In the genomic region with DNA sequence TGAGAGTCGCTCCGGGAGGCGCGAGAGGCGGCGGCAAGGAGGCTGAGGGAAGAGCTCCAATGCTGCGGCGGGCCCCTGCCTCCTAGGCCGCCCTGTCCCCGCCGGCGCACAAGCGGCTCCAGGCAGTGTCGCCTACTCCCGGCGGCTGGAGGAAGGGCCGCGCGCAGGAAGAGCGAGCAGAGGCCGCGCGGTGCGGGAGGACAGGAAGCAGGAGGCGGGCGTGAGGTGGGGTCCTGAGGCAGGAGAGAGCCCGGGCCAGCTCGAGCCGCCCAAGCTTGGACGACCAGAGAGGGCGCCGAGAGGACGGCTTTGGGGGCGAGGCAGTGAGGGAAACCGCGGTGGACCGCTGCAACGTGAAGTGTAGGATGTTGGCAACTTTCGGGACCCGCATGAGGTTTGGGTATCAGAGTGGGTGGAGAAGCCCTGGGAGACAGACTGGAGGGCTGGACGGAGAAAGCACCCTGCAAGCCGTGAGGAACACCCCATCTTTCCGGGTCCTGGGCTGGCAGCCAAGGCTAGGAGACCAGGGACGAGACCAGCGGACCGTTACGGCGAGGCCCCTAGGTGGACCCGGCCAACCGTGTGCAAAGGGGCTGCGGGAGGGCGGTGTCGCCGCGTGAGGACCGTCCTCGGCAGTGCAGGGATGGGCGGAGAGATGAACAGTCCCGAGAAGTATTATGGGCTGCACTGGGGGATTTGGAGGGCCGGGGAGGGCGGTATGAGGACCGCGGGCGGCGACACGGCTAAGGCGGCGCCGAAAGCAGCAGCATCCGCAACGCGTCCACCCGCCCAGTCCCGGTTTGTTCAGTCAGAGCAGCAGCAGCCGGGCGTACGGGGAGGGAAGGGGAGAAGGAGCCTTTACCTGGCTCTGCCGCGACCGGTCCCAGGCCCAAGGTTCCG, we compare ENCODE assay signal across 8 mouse cellular contexts. TPM values are rescaled to one million over a fixed set of nuclear protein-coding genes. Genes with fewer than 3 reads are reported as not detected.
A peak's percentile ranks its signal among the peaks of the same experiment; 100 is the strongest.
DNase-seq lines count a peak whose midpoint lies in the region; ATAC-seq lines count a peak whose summit lies in the region.

No protein-coding gene starts in this region.

- intact Hi-C loops in left cerebral cortex, postnatal 36 days (cut with DNase I): loop anchor here (5.0 to 10.0 kb wide), 3 partner anchors 94 to 232 kb away; no protein-coding TSS in a partner anchor

- DNase-seq in R1 (ENCODE audit: low read depth, low spot score): peak; percentile 59
- peak; percentile 84 for DNase-seq in cerebellum, adult 9-10 months
- peak; percentile 78 for DNase-seq in hindbrain, embryonic 11.5 days (ENCODE audit: low spot score)
- peak; percentile 69 to 77 for DNase-seq in left cerebral cortex, postnatal 36 days (ENCODE audit: low spot score in 2 of 2)
- DNase-seq in right cerebral cortex, postnatal 36 days (ENCODE audit: low spot score in 2 of 2): peak; percentile 46 to 56
- peak; percentile 77 for DNase-seq in yolk sac, embryonic 10.5 days (ENCODE audit: low spot score)

- no peaks in the 10 kb centered on the region for H3K27me3 ChIP-seq in hindbrain, embryonic 11.5 days (ENCODE audit: control insufficient read depth, insufficient read depth, low read length)

- H3K36me3 ChIP-seq in hindbrain, embryonic 11.5 days (ENCODE audit: control insufficient read depth, insufficient read depth, low read length): no peaks in the 10 kb centered on the region

- H3K4me3 ChIP-seq in hindbrain, embryonic 11.5 days (ENCODE audit: low read depth, low read length): peak overlapping the region; percentile 83

- ATAC-seq in frontal cortex, adult (ENCODE audit: low TSS enrichment): peak; percentile 22
- ATAC-seq in hindbrain, embryonic 11.5 days (ENCODE audit: low FRiP score): peak; percentile 58
- ATAC-seq in megakaryocyte-erythroid progenitor cell, adult 5-6 weeks (replicated peaks; ENCODE audit: low FRiP score, low TSS enrichment, poor library complexity, severe bottlenecking): peak; percentile 41

- no peaks in the 10 kb centered on the region for H3K9me3 ChIP-seq in hindbrain, embryonic 11.5 days (ENCODE audit: control insufficient read depth, low read length)

- peak overlapping the region; percentile 92 for H3K4me2 ChIP-seq in hindbrain, embryonic 11.5 days (replicated peaks; ENCODE audit: low read depth, low read length)

- H3K9ac ChIP-seq in hindbrain, embryonic 11.5 days (ENCODE audit: low read depth, low read length): peak overlapping the region; percentile 84

- peaks cover 6% of the 10 kb centered on the region for H3K4me1 ChIP-seq in hindbrain, embryonic 11.5 days (replicated peaks; ENCODE audit: control insufficient read depth, insufficient read depth, low read length)

- H3K27ac ChIP-seq in hindbrain, embryonic 11.5 days (ENCODE audit: low read depth, low read length): peak overlapping the region; percentile 90

- under 1% methylated on average over 75 of the region's 81 CpGs for WGBS in hindbrain, embryonic 11.5 days

RNA-seq across cellular contexts. Expression of gene Srgap2, which starts 0.5 kb away (rescaled TPM):
- polyA plus RNA-seq in hindbrain, embryonic 11.5 days (2014; fragmentation: Nextera tagmentation; extraction: Ambion mirVana): 15.1 and 24.8 TPM in 2 replicates
- total RNA-seq in left cerebral cortex, postnatal 36 days (2021): 10 to 100 TPM; 60.7 to 98.2 TPM
- 17.4 and 22.6 TPM in 2 replicates for total RNA-seq in megakaryocyte-erythroid progenitor cell, adult 5-6 weeks (2014; fragmentation: Nextera tagmentation)
- total RNA-seq in megakaryocyte-erythroid progenitor cell, adult 5-6 weeks (2017): 7.1 and 7.8 TPM in 2 replicates

RNA-seq across cellular contexts. Expression of gene Fam72a, which starts 1.1 kb away (rescaled TPM):
- polyA plus RNA-seq in hindbrain, embryonic 11.5 days (2014; fragmentation: Nextera tagmentation; extraction: Ambion mirVana): 3.9 and 4.1 TPM in 2 replicates
- total RNA-seq in left cerebral cortex, postnatal 36 days (2021): 1 to 10 TPM; 1.3 to 1.5 TPM
- total RNA-seq in megakaryocyte-erythroid progenitor cell, adult 5-6 weeks (2014; fragmentation: Nextera tagmentation): 2.6 and 4.1 TPM in 2 replicates
- 2.8 and 6.1 TPM in 2 replicates for total RNA-seq in megakaryocyte-erythroid progenitor cell, adult 5-6 weeks (2017)

Comparison
In these comparisons a context has a peak if more than half of its experiments do, and no peak if none do; other contexts are left out.
1. Peak in every context shown above with its lines: DNase-seq, ATAC-seq, H3K4me3 ChIP-seq and H3K27ac ChIP-seq.